Mouse (Mus musculus) neural tube, embryonic 13.5 days (tissue): ENCODE measurements at regions not wholly inside any gene's neighbourhood (a gene's known extent, or its start where the extent isn't known, plus 50 kb on each side); places are given as distances from the start of the nearest gene placed in this dataset.
"Not testable (repeated sequence)": the region's sequence is repeated elsewhere in the genome, so short reads cannot be mapped to it uniquely, and the experiment has no call there.

Source experiments
- ATAC-seq: fragments of 200-750 bp; cut with Nextera tagmentation; 2 replicates; pipeline ENCODE4 v1.8.0; 2017; ENCODE audit warnings: low read depth, mild to moderate bottlenecking, moderate TSS enrichment, moderate library complexity
- H3K27ac ChIP-seq: fragments of 300-500 bp; sonication (generic); replicated peaks from 2 replicates; pipeline ENCODE4 v1.5.1; 2015; ENCODE audit warnings: moderate library complexity, mild to moderate bottlenecking, inconsistent platforms
- H3K27me3 ChIP-seq: fragments of 300-500 bp; sonication (generic); 2 replicates; pipeline ENCODE4 v1.6.1; 2015; ENCODE audit warnings: mild to moderate bottlenecking, inconsistent platforms
- H3K36me3 ChIP-seq: fragments of 300-500 bp; sonication (generic); 2 replicates; pipeline ENCODE4 v1.6.1; 2015; ENCODE audit warnings: mild to moderate bottlenecking, inconsistent platforms
- H3K4me1 ChIP-seq: fragments of 300-500 bp; sonication (generic); replicated peaks from 2 replicates; pipeline ENCODE4 v1.6.1; 2015; ENCODE audit warnings: inconsistent platforms
- H3K4me2 ChIP-seq: fragments of 300-500 bp; sonication (generic); 2 replicates; pipeline ENCODE4 v1.6.1; 2015; ENCODE audit warnings: inconsistent platforms, mild to moderate bottlenecking, moderate library complexity
- H3K4me3 ChIP-seq: fragments of 300-500 bp; sonication (generic); 2 replicates; pipeline ENCODE4 v1.5.1; 2015; ENCODE audit warnings: mild to moderate bottlenecking, inconsistent platforms
- H3K9ac ChIP-seq: fragments of 300-500 bp; sonication (generic); 2 replicates; pipeline ENCODE4 v1.6.1; 2015; ENCODE audit warnings: moderate library complexity, mild to moderate bottlenecking, inconsistent platforms
- H3K9me3 ChIP-seq: fragments of 300-500 bp; sonication (generic); 2 replicates; pipeline ENCODE4 v1.6.1; 2016; ENCODE audit warnings: inconsistent platforms
- WGBS: fragments of 180-500 bp; shearing (Covaris S2); methylation state at CpG from one replicate; pipeline ENCODE4 v1.1.7; 2015; 5-methylcytosine and 5-hydroxymethylcytosine counted together

DNA sequence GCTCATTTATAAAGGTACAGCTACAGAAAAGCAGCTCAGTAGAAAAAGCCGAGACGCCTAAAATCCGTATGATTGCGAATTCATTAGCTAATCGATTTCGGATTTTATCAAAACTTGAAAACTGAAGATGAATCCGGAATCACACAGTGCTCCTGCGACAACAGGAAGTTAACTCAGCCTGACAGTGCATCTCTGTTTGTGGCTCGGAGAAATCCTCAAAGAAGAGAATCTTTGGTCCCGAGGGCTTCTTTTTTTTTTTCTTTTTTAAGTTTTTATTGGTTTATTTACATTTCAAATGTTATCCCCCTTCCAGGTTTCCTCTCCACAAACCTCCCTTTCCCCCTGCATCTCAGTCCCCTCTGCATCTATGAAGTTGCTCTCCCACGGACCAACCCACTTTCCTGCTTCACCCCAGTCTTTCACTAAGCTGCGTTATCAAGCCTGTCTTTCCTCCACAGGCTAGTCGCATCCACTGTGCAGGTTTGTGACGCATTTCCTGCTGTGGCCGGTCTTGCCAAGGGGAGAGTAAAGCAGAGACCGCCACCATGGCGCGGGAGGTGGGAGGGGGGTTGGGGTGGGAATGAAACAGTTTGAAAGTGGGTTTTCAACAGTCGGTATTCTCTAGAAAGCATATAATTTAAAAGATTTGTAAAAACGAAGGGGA, 593.4 kb upstream of the Snrpn start:
- not testable (repeated sequence) for H3K4me1 ChIP-seq, H3K27me3 ChIP-seq, H3K9ac ChIP-seq, H3K36me3 ChIP-seq, H3K9me3 ChIP-seq, H3K27ac ChIP-seq
- Histone ChIP-seq H3K4me2 (peak overlapping the region; percentile 41), H3K4me3 (peak overlapping the region; percentile 24)
- 50% methylated on average over 20 of the region's 20 CpGs for WGBS
- peak; percentile 89 for ATAC-seq

DNA sequence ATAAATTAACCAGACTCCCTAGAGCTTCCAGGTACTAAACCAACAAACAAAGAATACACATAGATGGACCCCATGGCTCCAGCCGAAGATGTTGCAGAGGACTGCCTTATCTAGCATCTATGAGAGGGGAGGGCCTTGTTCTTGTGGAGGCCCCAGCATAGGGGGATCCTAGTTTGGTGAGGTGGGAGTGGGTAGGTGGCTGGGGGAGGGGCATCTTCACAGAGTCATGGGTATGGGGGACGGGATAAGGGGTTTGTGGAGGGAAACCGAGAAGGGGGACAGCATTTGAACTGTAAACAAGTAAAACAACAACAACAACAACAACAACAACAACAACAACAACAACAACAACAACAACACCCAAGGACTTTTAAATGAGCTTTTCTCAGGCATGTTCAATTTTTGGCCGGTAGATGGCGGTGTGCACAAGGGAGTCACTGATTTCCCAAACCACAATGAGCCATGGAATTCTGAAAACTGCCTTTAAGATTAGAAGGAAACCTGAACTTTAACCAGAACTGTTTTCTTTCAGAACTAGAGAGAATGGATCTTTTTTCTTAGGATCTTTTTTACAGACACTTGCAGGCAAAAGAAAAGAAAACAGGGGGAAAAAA, 588.2 kb upstream of the Snrpn start:
- ATAC-seq, H3K9ac ChIP-seq, H3K4me3 ChIP-seq, H3K27ac ChIP-seq, H3K4me2 ChIP-seq, H3K9me3 ChIP-seq, H3K27me3 ChIP-seq, H3K4me1 ChIP-seq, H3K36me3 ChIP-seq: not testable (repeated sequence)
- 15% methylated on average over 5 of the region's 5 CpGs for WGBS
